ENCODE assay signal across 8 mouse cellular contexts in genomic region chr9:41211865-41212302, GRCm38 (mm10). TPM values are rescaled to one million over a fixed set of nuclear protein-coding genes. Genes with fewer than 3 reads are reported as not detected.
DNase-seq lines count a peak whose midpoint lies in the region; ATAC-seq lines count a peak whose summit lies in the region.
"Had no signal": no experiment of that assay in that cellular context is flagged by ENCODE, and none has a peak within 500 bp of the region (broad histone marks: within the 10 kb centered on the region; RNA-seq: fewer than 3 reads in every experiment).

No protein-coding gene starts in this region.

- no peak overlapping the region for H3K27ac ChIP-seq in liver, embryonic 13.5 days
- H3K27ac ChIP-seq in liver, embryonic 11.5 days (ENCODE audit: low read depth, low read length), result no peak overlapping the region
- peak overlapping the region; percentile 78 for H3K27ac ChIP-seq in forebrain, embryonic 14.5 days (ENCODE audit: low read depth, low read length)
- peak overlapping the region; percentile 79 for H3K27ac ChIP-seq in intestine, embryonic 16.5 days (ENCODE audit: low read length)
- peak overlapping the region; percentile 75 for H3K27ac ChIP-seq in neural tube, embryonic 15.5 days (replicated peaks)
- H3K27ac ChIP-seq: macrophage had no signal

- intact Hi-C loops in left cerebral cortex, postnatal 36 days (cut with DNase I), result no loop called here

- H3K27me3 ChIP-seq in liver, embryonic 13.5 days, result no peaks in the 10 kb centered on the region
- H3K27me3 ChIP-seq in liver, embryonic 11.5 days (replicated peaks; ENCODE audit: control insufficient read depth, insufficient read depth, low read length), result no peaks in the 10 kb centered on the region
- H3K27me3 ChIP-seq in forebrain, embryonic 14.5 days (replicated peaks; ENCODE audit: control insufficient read depth, insufficient read depth, low read length), result no peaks in the 10 kb centered on the region
- H3K27me3 ChIP-seq in intestine, embryonic 16.5 days (replicated peaks; ENCODE audit: control insufficient read depth, insufficient read depth, low read length), result no peaks in the 10 kb centered on the region
- no peaks in the 10 kb centered on the region for H3K27me3 ChIP-seq in neural tube, embryonic 15.5 days (replicated peaks)

- no peak for DNase-seq in liver, embryonic 13.5 days
- no peak for DNase-seq in liver, embryonic 11.5 days (ENCODE audit: low spot score)
- DNase-seq in forebrain, embryonic 14.5 days (ENCODE audit: low spot score), result peak; percentile 31
- no peak for DNase-seq in lung, postnatal 4 days
- DNase-seq in left cerebral cortex, postnatal 36 days (ENCODE audit: low spot score in 2 of 2), result no peak

- no peaks in the 10 kb centered on the region for H3K36me3 ChIP-seq in liver, embryonic 13.5 days
- no peaks in the 10 kb centered on the region for H3K36me3 ChIP-seq in liver, embryonic 11.5 days (ENCODE audit: control insufficient read depth, insufficient read depth, low read length)
- no peaks in the 10 kb centered on the region for H3K36me3 ChIP-seq in forebrain, embryonic 14.5 days (ENCODE audit: control insufficient read depth, insufficient read depth, low read length)
- H3K36me3 ChIP-seq in intestine, embryonic 16.5 days (ENCODE audit: control insufficient read depth, insufficient read depth, low read length), result no peaks in the 10 kb centered on the region
- no peaks in the 10 kb centered on the region for H3K36me3 ChIP-seq in neural tube, embryonic 15.5 days

- 61% methylated on average over 10 of the region's 10 CpGs for WGBS in liver, embryonic 13.5 days (ENCODE audit: insufficient replicate concordance)
- 57% methylated on average over 10 of the region's 10 CpGs for WGBS in liver, embryonic 11.5 days
- 26% methylated on average over 10 of the region's 10 CpGs for WGBS in forebrain, embryonic 14.5 days
- WGBS in intestine, embryonic 16.5 days, result 41% methylated on average over 10 of the region's 10 CpGs
- WGBS in neural tube, embryonic 15.5 days, result 41% methylated on average over 10 of the region's 10 CpGs

- no peak for ATAC-seq in liver, embryonic 13.5 days (ENCODE audit: low read depth)
- no peak for ATAC-seq in liver, embryonic 11.5 days (replicated peaks; ENCODE audit: low FRiP score)
- no peak for ATAC-seq in forebrain, embryonic 14.5 days
- ATAC-seq in intestine, embryonic 16.5 days, result no peak
- ATAC-seq in neural tube, embryonic 15.5 days (ENCODE audit: low FRiP score), result no peak

- H3K4me1 ChIP-seq in liver, embryonic 13.5 days (replicated peaks), result peaks cover 28% of the 10 kb centered on the region
- peaks cover 9% of the 10 kb centered on the region; the same call in 1 of the 2 replicates for H3K4me1 ChIP-seq in liver, embryonic 11.5 days (replicated peaks; ENCODE audit: control insufficient read depth, insufficient read depth, low read length)
- H3K4me1 ChIP-seq in forebrain, embryonic 14.5 days (ENCODE audit: control insufficient read depth, insufficient read depth, low read length), result peaks cover 21% of the 10 kb centered on the region
- H3K4me1 ChIP-seq in intestine, embryonic 16.5 days (ENCODE audit: control insufficient read depth, insufficient read depth, low read length), result peaks cover 18% of the 10 kb centered on the region
- H3K4me1 ChIP-seq in neural tube, embryonic 15.5 days, result peaks cover 19% of the 10 kb centered on the region

- no peak overlapping the region for H3K4me3 ChIP-seq in liver, embryonic 13.5 days (replicated peaks)
- H3K4me3 ChIP-seq in liver, embryonic 11.5 days (ENCODE audit: low read depth, low read length), result no peak overlapping the region
- no peak overlapping the region for H3K4me3 ChIP-seq in forebrain, embryonic 14.5 days (ENCODE audit: low read depth, low read length)
- H3K4me3 ChIP-seq in intestine, embryonic 16.5 days (ENCODE audit: low read length), result no peak overlapping the region
- H3K4me3 ChIP-seq in neural tube, embryonic 15.5 days (replicated peaks), result no peak overlapping the region

- no peaks in the 10 kb centered on the region for H3K9me3 ChIP-seq in liver, embryonic 13.5 days (replicated peaks)
- no peaks in the 10 kb centered on the region for H3K9me3 ChIP-seq in liver, embryonic 11.5 days (ENCODE audit: control insufficient read depth, low read length)
- H3K9me3 ChIP-seq in forebrain, embryonic 14.5 days (replicated peaks; ENCODE audit: control insufficient read depth, low read length), result no peaks in the 10 kb centered on the region
- no peaks in the 10 kb centered on the region for H3K9me3 ChIP-seq in intestine, embryonic 16.5 days (ENCODE audit: control insufficient read depth, low read length)
- H3K9me3 ChIP-seq in neural tube, embryonic 15.5 days (replicated peaks), result no peaks in the 10 kb centered on the region

- 0 out of 2 replicates have a peak overlapping the region, but pooled peaks have one; percentile 17 for H3K9ac ChIP-seq in liver, embryonic 13.5 days
- H3K9ac ChIP-seq in liver, embryonic 11.5 days (ENCODE audit: low read depth, low read length), result no peak overlapping the region
- H3K9ac ChIP-seq in forebrain, embryonic 14.5 days (ENCODE audit: low read length), result 0 out of 2 replicates have a peak overlapping the region, but pooled peaks have one; percentile 30
- no peak overlapping the region for H3K9ac ChIP-seq in intestine, embryonic 16.5 days (ENCODE audit: low read depth, low read length)
- H3K9ac ChIP-seq in neural tube, embryonic 15.5 days (replicated peaks), result no peak overlapping the region

- peak overlapping the region; percentile 37; the same call in 1 of the 2 replicates for H3K4me2 ChIP-seq in liver, embryonic 13.5 days
- H3K4me2 ChIP-seq in liver, embryonic 11.5 days, result no peak overlapping the region; the same call in 1 of the 2 replicates
- H3K4me2 ChIP-seq in forebrain, embryonic 14.5 days (ENCODE audit: low read length), result peak overlapping the region; percentile 24
- peak overlapping the region; percentile 59; the same call in 1 of the 2 replicates for H3K4me2 ChIP-seq in intestine, embryonic 16.5 days (ENCODE audit: low read depth, low read length)
- peak overlapping the region; percentile 46 for H3K4me2 ChIP-seq in neural tube, embryonic 15.5 days

RNA-seq across cellular contexts. Expression of gene Ubash3b, which starts 50.4 kb away (rescaled TPM):
- polyA plus RNA-seq in liver, embryonic 13.5 days (2015; fragmentation: Nextera tagmentation; extraction: Ambion mirVana), result 6.7 and 7.9 TPM in 2 replicates
- 13.4 and 18.1 TPM in 2 replicates for polyA plus RNA-seq in liver, embryonic 11.5 days (2014; fragmentation: Nextera tagmentation; extraction: Ambion mirVana)
- polyA plus RNA-seq in forebrain, embryonic 14.5 days (2014; fragmentation: Nextera tagmentation; extraction: Ambion mirVana), result 13.8 and 18.1 TPM in 2 replicates
- polyA plus RNA-seq in intestine, embryonic 16.5 days (2015; fragmentation: Nextera tagmentation; extraction: Ambion mirVana), result 3.4 TPM in 2 replicates
- polyA plus RNA-seq in neural tube, embryonic 15.5 days (2015; fragmentation: Nextera tagmentation; extraction: Ambion mirVana), result 23.7 and 28.4 TPM in 2 replicates
- 10 to 100 TPM; 22.5 to 22.6 TPM for total RNA-seq in left cerebral cortex, postnatal 36 days (2021)

Comparison
In these comparisons a context has a peak if more than half of its experiments do, and no peak if none do; other contexts are left out.
1. H3K9ac ChIP-seq: peak in liver, embryonic 13.5 days (single experiment) and forebrain, embryonic 14.5 days (single experiment); none in liver, embryonic 11.5 days (single experiment), intestine, embryonic 16.5 days (single experiment) and neural tube, embryonic 15.5 days (single experiment).
2. H3K27ac ChIP-seq: peak in forebrain, embryonic 14.5 days (single experiment), intestine, embryonic 16.5 days (single experiment) and neural tube, embryonic 15.5 days (single experiment); none in liver, embryonic 13.5 days (single experiment) and liver, embryonic 11.5 days (single experiment).